Mouse (Mus musculus) heart, adult 8-10 months (tissue): ENCODE results near the gene Krt4. TPM values are rescaled to one million over a fixed set of nuclear protein-coding genes. Genes with fewer than 3 reads are reported as not detected.

Experiments
- DNase-seq: peaks from one replicate; pipeline ENCODE4 v3.0.0; 2022; ENCODE audit warnings: low spot score
- microRNA-seq: library from miRNA; unstranded; fragments of <30 nt; microRNA quantifications from one replicate; pipeline ENCODE4 v1.2.0, GENCODE M21; 2022
- total RNA-seq, 4 experiments: library from RNA; stranded (reverse); gene quantifications; 2 replicates each; pipeline ENCODE4 v1.2.4; 2022

Krt4 gene
- total RNA-seq, 4 experiments from 2014 or later = not detected

DNA sequence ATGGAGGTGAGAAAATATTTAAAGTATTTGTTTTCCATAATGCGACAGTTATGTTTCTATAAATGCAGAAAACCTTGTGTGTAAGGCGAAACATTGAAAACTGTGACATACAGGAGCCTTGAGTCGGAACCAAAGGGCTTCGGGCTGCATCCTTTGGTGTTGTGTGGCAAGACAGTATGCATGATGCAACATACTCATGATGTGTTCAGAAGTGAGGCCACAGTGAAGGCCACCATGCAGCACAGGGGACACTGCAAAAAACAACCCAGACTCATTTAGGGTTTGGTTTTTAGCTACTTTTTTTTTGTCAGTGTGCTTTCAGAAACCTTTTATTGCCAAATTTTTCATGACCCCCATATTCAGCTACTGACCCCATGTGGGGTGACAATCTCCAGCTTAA, 29.3 kb downstream of the Krt4 start:
- no peak for DNase-seq

DNA sequence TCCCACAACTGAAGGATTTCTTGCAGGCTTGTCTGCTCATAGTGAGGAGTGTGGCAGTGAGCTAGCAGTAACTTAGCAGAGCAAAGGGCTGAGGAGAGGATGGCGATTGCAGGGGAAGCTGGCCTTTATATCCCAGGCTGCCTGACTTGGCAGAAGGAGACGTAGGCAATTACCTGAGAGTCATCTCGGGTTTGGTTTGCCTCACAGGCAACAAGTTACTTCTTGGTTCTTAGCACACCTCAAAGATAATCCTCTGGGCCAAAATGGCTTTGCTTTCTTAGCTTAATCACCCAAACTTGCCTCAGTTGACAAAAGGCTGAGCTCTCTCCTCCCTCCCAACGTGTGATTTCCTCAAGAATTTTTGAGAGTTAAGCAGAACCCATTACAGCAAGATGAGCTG, 31.7 kb downstream of the Krt4 start, which contains the start of gene Krt76:
Gene Krt76, minus strand, starts transcription at position 101 of the 400 bp plus-strand sequence.
- DNase-seq = no peak

DNA sequence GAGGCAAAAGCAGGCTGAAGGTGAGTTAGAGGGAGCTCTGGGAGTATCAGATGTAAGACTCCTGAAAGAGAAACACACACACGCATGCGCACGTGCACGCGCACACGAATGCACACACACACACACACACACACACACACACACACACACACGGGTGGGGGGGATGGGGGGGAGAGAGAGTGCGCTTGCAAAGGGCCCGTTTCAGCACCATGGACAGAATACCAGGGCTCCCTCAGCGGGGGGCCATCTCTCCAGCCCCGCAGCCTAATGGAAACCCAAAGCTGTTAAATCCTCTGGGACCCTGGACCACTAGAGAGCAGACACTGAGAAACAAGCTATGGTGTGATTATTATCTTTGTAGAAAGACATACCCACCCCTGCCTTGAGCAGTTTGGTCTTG, 44.8 kb downstream of the Krt4 start:
- DNase-seq = no peak

DNA sequence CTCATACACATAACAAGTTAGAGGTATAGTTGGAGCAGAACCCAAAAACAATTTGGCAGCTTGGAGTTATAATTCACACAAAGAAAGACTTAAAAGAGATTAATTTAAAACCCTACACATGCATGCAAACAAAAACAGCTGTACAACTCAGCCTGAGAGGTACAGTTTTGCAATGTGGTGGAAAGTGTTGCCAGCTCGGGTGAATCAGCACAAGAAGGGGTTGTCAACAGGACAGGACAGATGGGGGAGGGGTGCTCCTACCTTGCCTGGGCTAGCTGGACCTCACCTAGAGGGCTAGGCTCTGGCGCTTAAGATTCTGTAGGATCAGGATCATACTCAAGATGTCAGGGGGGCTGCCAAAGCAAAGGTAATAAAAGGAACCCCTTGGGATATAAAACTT, 46.5 kb downstream of the Krt4 start:
- DNase-seq = no peak

DNA sequence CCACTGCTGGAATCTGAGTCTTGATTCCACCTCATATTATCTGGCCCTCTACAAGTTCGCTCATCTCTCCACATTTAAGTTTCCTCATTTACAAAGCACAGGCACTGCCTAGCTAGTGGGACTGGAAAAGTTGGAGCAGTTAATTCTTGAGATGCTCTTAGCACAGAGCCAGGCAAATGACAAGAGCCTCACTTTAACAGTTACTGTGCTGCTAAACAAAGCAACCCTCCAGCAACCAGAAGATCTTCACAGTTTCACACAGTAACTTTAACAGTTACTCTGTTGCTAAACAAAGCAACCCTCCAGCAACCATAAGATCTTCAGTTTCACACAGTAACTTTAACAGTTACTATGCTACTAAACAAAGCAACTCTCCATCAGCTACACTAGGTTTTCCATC, 50.2 kb downstream of the Krt4 start:
- DNase-seq = no peak

DNA sequence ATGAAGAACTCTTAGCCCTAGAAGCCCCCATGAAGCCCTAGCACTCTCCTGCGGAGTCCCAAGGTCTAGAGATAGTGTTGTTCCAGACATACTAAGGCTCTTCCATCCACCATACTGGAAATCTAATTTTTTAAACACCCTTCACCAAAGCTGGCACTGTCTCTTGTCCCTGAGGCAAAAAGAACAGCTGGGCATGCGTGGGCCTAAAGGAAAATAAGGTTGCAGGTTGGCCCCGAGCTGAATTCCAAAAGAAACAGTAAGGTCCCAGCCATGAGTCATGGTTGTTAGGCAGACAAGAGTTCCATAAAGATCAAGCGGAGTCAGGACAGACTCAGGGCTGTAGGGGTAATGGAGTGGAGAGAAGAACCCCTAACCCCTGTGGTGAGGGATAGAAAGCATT, 51.3 kb downstream of the Krt4 start:
- DNase-seq = no peak

DNA sequence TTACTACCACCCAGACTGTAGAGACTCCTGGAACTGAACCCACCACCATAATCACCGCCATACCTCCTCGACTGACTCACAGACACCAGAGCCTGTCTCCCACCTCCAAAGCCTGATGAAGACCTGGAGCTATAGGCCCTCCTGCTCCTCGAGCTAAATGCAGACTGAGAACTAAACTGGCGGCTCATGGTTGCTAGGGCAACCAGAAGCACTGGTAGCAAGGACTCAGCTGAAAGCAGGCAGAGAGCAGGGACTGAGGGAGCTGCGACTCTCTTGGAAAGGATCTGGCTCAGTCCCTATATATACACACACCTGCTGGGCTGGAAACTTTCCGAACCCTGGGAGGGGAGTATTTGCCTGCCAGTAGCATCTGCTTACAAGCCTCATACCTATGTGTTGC, 55.1 kb downstream of the Krt4 start, which contains the start of gene Krt77:
Gene Krt77, minus strand, starts transcription at position 275 of the 400 bp plus-strand sequence.
- no peak for DNase-seq

Small RNA genes lying within 50 kb of the gene (microRNA-seq; reads per million reads assigned to microRNA genes)
- gene Gm44356 = not detected

Other genes with a start within 250 kb of the Krt4 start
- gene Krt6b, start 244.4 kb downstream of the Krt4 start, total RNA-seq = not detected
- not detected for gene Krt6a, start 230.4 kb downstream of the Krt4 start, total RNA-seq
- gene Krt5, start 211.8 kb downstream of the Krt4 start, total RNA-seq = under 1 TPM in 1 of 4 experiments, not detected in 3; 0.40 TPM
- not detected for gene Krt71, start 181.6 kb downstream of the Krt4 start, total RNA-seq
- gene Krt72, start 138.3 kb downstream of the Krt4 start, total RNA-seq = not detected
- not detected for gene Krt73, start 122.4 kb downstream of the Krt4 start, total RNA-seq
- gene Krt2, start 106.6 kb downstream of the Krt4 start, total RNA-seq = not detected
- gene Krt1, start 73.9 kb downstream of the Krt4 start, total RNA-seq = not detected
- gene Krt77, start 55.0 kb downstream of the Krt4 start, total RNA-seq = not detected
- not detected for gene Krt76, start 31.8 kb downstream of the Krt4 start, total RNA-seq
- gene Krt79, start 15.6 kb upstream of the Krt4 start, total RNA-seq = not detected
- gene Krt78, start 29.6 kb upstream of the Krt4 start, total RNA-seq = under 1 TPM in 1 of 4 experiments, not detected in 3; 0.06 TPM
- gene Krt8, start 79.7 kb upstream of the Krt4 start, total RNA-seq = 1 to 10 TPM in 3 of 4 experiments, under 1 TPM in 1; 0.92 to 3.0 (median 1.5) TPM
- gene Krt18, start 103.4 kb upstream of the Krt4 start, total RNA-seq = 1 to 10 TPM; 1.9 to 3.9 (median 2.5) TPM
- 100 to 1,000 TPM; 161 to 190 (median 169) TPM for gene Eif4b, start 149.0 kb upstream of the Krt4 start, total RNA-seq
- 100 to 1,000 TPM; 123 to 146 (median 133) TPM for gene Tns2, start 175.7 kb upstream of the Krt4 start, total RNA-seq
- gene Spryd3, start 211.5 kb upstream of the Krt4 start, total RNA-seq = 10 to 100 TPM; 13.2 to 16.8 (median 15.6) TPM
- 10 to 100 TPM; 20.6 to 52.4 (median 26.0) TPM for gene Igfbp6, start 219.6 kb upstream of the Krt4 start, total RNA-seq
- gene Soat2, start 225.8 kb upstream of the Krt4 start, total RNA-seq = under 1 TPM in 3 of 4 experiments, not detected in 1; 0.11 to 0.13 (median 0.12) TPM